8 mouse cellular contexts compared by ENCODE assay signal in the genomic region with DNA sequence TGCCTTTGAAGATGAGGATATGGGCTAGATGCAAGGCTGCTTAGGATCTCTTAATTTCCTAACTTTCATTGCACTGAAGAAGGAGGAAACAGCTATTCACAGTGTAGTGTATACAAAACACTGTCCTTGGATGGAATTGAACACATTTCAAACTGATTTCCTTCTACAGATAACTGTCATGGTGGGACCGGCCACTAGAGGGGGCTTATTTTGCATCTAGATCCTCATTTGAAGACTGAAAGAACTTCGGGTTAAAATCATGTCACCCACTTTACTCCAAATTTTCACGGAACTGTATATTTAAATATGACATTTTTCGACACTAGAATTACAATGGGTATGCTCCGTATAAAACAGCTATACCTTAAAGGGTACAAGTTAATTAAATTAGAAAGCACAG. TPM values are rescaled to one million over a fixed set of nuclear protein-coding genes. Genes with fewer than 3 reads are reported as not detected.
A peak's percentile ranks its signal among the peaks of the same experiment; 100 is the strongest.
DNase-seq lines count a peak whose midpoint lies in the region; ATAC-seq and TF ChIP-seq lines count a peak whose summit lies in the region.

No protein-coding gene starts in this region.

- H3K36me3 ChIP-seq in midbrain, embryonic 14.5 days (ENCODE audit: control insufficient read depth, insufficient read depth, low read length): no peaks in the 10 kb centered on the region
- no peaks in the 10 kb centered on the region for H3K36me3 ChIP-seq in midbrain, embryonic 13.5 days
- H3K36me3 ChIP-seq in kidney, embryonic 16.5 days (ENCODE audit: insufficient read depth, low read length): no peaks in the 10 kb centered on the region
- H3K36me3 ChIP-seq in liver, adult 2 months (ENCODE audit: control insufficient read depth, insufficient read depth, low read length): no peaks in the 10 kb centered on the region; the same call in 1 of the 2 replicates
- H3K36me3 ChIP-seq in neural tube, embryonic 15.5 days: no peaks in the 10 kb centered on the region

- TF ChIP-seq POLR2A in cerebellum, adult 2 months (IDR thresholded peaks at IDR 0.05; ENCODE audit: borderline replicate concordance, insufficient read depth, low read length): no peak
- no peak for TF ChIP-seq POLR2A in liver, adult 2 months (IDR thresholded peaks at IDR 0.05; ENCODE audit: extremely low read depth, insufficient read depth, low read length)

- ATAC-seq in midbrain, embryonic 14.5 days (ENCODE audit: low FRiP score, low TSS enrichment): no peak
- ATAC-seq in midbrain, embryonic 13.5 days: no peak
- no peak for ATAC-seq in kidney, embryonic 16.5 days (ENCODE audit: low FRiP score, low TSS enrichment)
- ATAC-seq in neural tube, embryonic 15.5 days (ENCODE audit: low FRiP score): no peak

- peaks cover 7% of the 10 kb centered on the region; the same call in 1 of the 2 replicates for H3K27me3 ChIP-seq in midbrain, embryonic 14.5 days (ENCODE audit: control insufficient read depth, insufficient read depth, low read length)
- H3K27me3 ChIP-seq in midbrain, embryonic 13.5 days: 0 out of 2 replicates have a peak, but pooled peaks cover 10% of the 10 kb centered on the region
- no peaks in the 10 kb centered on the region for H3K27me3 ChIP-seq in cerebellum, adult 2 months (ENCODE audit: control insufficient read depth, insufficient read depth, low read length)
- no peaks in the 10 kb centered on the region for H3K27me3 ChIP-seq in kidney, embryonic 16.5 days (ENCODE audit: insufficient read depth, low read length)
- no peaks in the 10 kb centered on the region for H3K27me3 ChIP-seq in liver, adult 2 months (ENCODE audit: control insufficient read depth, insufficient read depth, low read length)
- no peaks in the 10 kb centered on the region for H3K27me3 ChIP-seq in neural tube, embryonic 15.5 days (replicated peaks)

- H3K4me1 ChIP-seq in midbrain, embryonic 14.5 days (ENCODE audit: control insufficient read depth, insufficient read depth, low read length): no peaks in the 10 kb centered on the region
- peaks cover 3% of the 10 kb centered on the region; the same call in 1 of the 2 replicates for H3K4me1 ChIP-seq in midbrain, embryonic 13.5 days (replicated peaks)
- no peaks in the 10 kb centered on the region for H3K4me1 ChIP-seq in cerebellum, adult 2 months (ENCODE audit: control insufficient read depth, insufficient read depth, low read length)
- H3K4me1 ChIP-seq in kidney, embryonic 16.5 days (ENCODE audit: insufficient read depth, low read length): peaks cover 4% of the 10 kb centered on the region; the same call in 1 of the 2 replicates
- peaks cover 11% of the 10 kb centered on the region for H3K4me1 ChIP-seq in liver, adult 2 months (ENCODE audit: control insufficient read depth, insufficient read depth, low read length)
- 0 out of 2 replicates have a peak, but pooled peaks cover 9% of the 10 kb centered on the region for H3K4me1 ChIP-seq in neural tube, embryonic 15.5 days

- H3K9me3 ChIP-seq in midbrain, embryonic 14.5 days (ENCODE audit: control insufficient read depth, low read length): no peaks in the 10 kb centered on the region
- H3K9me3 ChIP-seq in midbrain, embryonic 13.5 days: no peaks in the 10 kb centered on the region
- no peaks in the 10 kb centered on the region for H3K9me3 ChIP-seq in kidney, embryonic 16.5 days (ENCODE audit: low read length)
- H3K9me3 ChIP-seq in neural tube, embryonic 15.5 days (replicated peaks): no peaks in the 10 kb centered on the region

- peak; percentile 85 for DNase-seq in midbrain, embryonic 14.5 days
- DNase-seq in cerebellum, adult 2 months: peak; percentile 46 to 57
- DNase-seq in gastrocnemius, postnatal 10 days: peak; percentile 62
- DNase-seq in liver, adult 2 months (ENCODE audit: extremely low read depth, low read depth, low spot score): peak; percentile 78
- peak; percentile 15 to 29 for DNase-seq in thymus, adult 18-20 months

- H3K4me2 ChIP-seq in midbrain, embryonic 14.5 days (ENCODE audit: low read length): no peak overlapping the region
- H3K4me2 ChIP-seq in midbrain, embryonic 13.5 days (replicated peaks): no peak overlapping the region
- peak overlapping the region; percentile 14 for H3K4me2 ChIP-seq in kidney, embryonic 16.5 days (replicated peaks; ENCODE audit: low read depth, low read length)
- H3K4me2 ChIP-seq in neural tube, embryonic 15.5 days: peak overlapping the region; percentile 23; the same call in 1 of the 2 replicates

- TF ChIP-seq CTCF in cerebellum, adult 2 months (IDR thresholded peaks at IDR 0.05; ENCODE audit: borderline replicate concordance, insufficient read depth, low read depth, low read length): peak; percentile 43; the same call in 1 of the 2 replicates
- peak; percentile 54 for TF ChIP-seq CTCF in liver, adult 2 months (IDR thresholded peaks at IDR 0.05; ENCODE audit: low read depth, low read length)

- H3K27ac ChIP-seq in midbrain, embryonic 14.5 days (replicated peaks; ENCODE audit: low read depth, low read length): no peak overlapping the region
- no peak overlapping the region for H3K27ac ChIP-seq in midbrain, embryonic 13.5 days
- H3K27ac ChIP-seq in cerebellum, adult 2 months (ENCODE audit: insufficient read depth, low read length): no peak overlapping the region
- no peak overlapping the region for H3K27ac ChIP-seq in kidney, embryonic 16.5 days (ENCODE audit: low read length)
- H3K27ac ChIP-seq in liver, adult 2 months (replicated peaks; ENCODE audit: insufficient read depth, low read depth, low read length): no peak overlapping the region
- no peak overlapping the region for H3K27ac ChIP-seq in neural tube, embryonic 15.5 days (replicated peaks)

- peaks cover 18% of the 10 kb centered on the region; the same call in 1 of the 2 replicates for H3K79me2 ChIP-seq in liver, adult 2 months (ENCODE audit: control insufficient read depth, insufficient read depth, low read length)

- H3K9ac ChIP-seq in midbrain, embryonic 14.5 days (replicated peaks; ENCODE audit: low read length): no peak overlapping the region
- no peak overlapping the region for H3K9ac ChIP-seq in midbrain, embryonic 13.5 days (replicated peaks)
- H3K9ac ChIP-seq in kidney, embryonic 16.5 days (replicated peaks; ENCODE audit: low read length): no peak overlapping the region
- no peak overlapping the region for H3K9ac ChIP-seq in liver, adult 2 months (ENCODE audit: low read depth, low read length)
- H3K9ac ChIP-seq in neural tube, embryonic 15.5 days (replicated peaks): no peak overlapping the region

- 23% methylated on average over 5 of the region's 5 CpGs for WGBS in midbrain, embryonic 14.5 days
- 14% methylated on average over 5 of the region's 5 CpGs for WGBS in midbrain, embryonic 13.5 days
- 20% methylated on average over 5 of the region's 5 CpGs for WGBS in cerebellum, adult 2 months
- 18% methylated on average over 5 of the region's 5 CpGs for WGBS in kidney, embryonic 16.5 days
- WGBS in liver, adult 2 months: 4% methylated on average over 5 of the region's 5 CpGs
- WGBS in neural tube, embryonic 15.5 days: 19% methylated on average over 5 of the region's 5 CpGs

- no peak overlapping the region for H3K4me3 ChIP-seq in midbrain, embryonic 14.5 days (replicated peaks; ENCODE audit: low read depth, low read length)
- H3K4me3 ChIP-seq in midbrain, embryonic 13.5 days (replicated peaks): no peak overlapping the region
- H3K4me3 ChIP-seq in cerebellum, adult 2 months (replicated peaks; ENCODE audit: insufficient read depth, low read depth, low read length): no peak overlapping the region
- H3K4me3 ChIP-seq in kidney, embryonic 16.5 days (ENCODE audit: low read length): no peak overlapping the region
- peak overlapping the region; percentile 23; the same call in 1 of the 2 replicates for H3K4me3 ChIP-seq in liver, adult 2 months (ENCODE audit: insufficient read depth, low read depth, low read length)
- H3K4me3 ChIP-seq in neural tube, embryonic 15.5 days (replicated peaks): no peak overlapping the region

RNA-seq across cellular contexts. Expression of a gene that starts 2.7 kb away (rescaled TPM):
- polyA plus RNA-seq in midbrain, embryonic 14.5 days (2014; fragmentation: Nextera tagmentation; extraction: Ambion mirVana): 2.4 and 2.9 TPM in 2 replicates
- polyA plus RNA-seq in midbrain, embryonic 13.5 days (2015; fragmentation: Nextera tagmentation; extraction: Ambion mirVana): 1.4 and 1.5 TPM in 2 replicates
- polyA plus RNA-seq in cerebellum, adult 2 months (2012; rRNA removed): 2.4 and 2.8 TPM in 2 replicates
- 1 to 10 TPM; 4.2 to 4.6 TPM for total RNA-seq in gastrocnemius, postnatal 10 days (2021)
- 7.5 and 7.8 TPM in 2 replicates for polyA plus RNA-seq in kidney, embryonic 16.5 days (2015; fragmentation: Nextera tagmentation; extraction: Ambion mirVana)
- 26.5 and 27.2 TPM in 2 replicates for total RNA-seq in liver, adult 2 months (2014; rRNA removed)
- 10.1 and 11.5 TPM in 2 replicates for polyA plus RNA-seq in liver, adult 2 months (2012; rRNA removed)
- 4.5 and 7.3 TPM in 2 replicates for polyA plus RNA-seq in neural tube, embryonic 15.5 days (2015; fragmentation: Nextera tagmentation; extraction: Ambion mirVana)

Comparison
In these comparisons a context has a peak if more than half of its experiments do, and no peak if none do; other contexts are left out.
1. DNase-seq: peak in every context shown above with its lines; median percentile 85 in midbrain, embryonic 14.5 days; 78 in liver, adult 2 months; 62 in gastrocnemius, postnatal 10 days; 52 in cerebellum, adult 2 months; 22 in thymus, adult 18-20 months.
2. H3K4me2 ChIP-seq: peak in kidney, embryonic 16.5 days (single experiment) and neural tube, embryonic 15.5 days (single experiment); none in midbrain, embryonic 14.5 days (single experiment) and midbrain, embryonic 13.5 days (single experiment).